ENCODE assay signal across 21 mouse cellular contexts in genomic region chr3:70594785-70595184, GRCm38 (mm10).
DNase-seq lines count a peak whose midpoint lies in the region; ATAC-seq and TF ChIP-seq lines count a peak whose summit lies in the region.
"Had no signal": no experiment of that assay in that cellular context is flagged by ENCODE, and none has a peak within 500 bp of the region (broad histone marks: within the 10 kb centered on the region; RNA-seq: fewer than 3 reads in every experiment).

No protein-coding gene starts in this region.

- H3K36me3 ChIP-seq in forebrain, embryonic 13.5 days (ENCODE audit: poor library complexity, severe bottlenecking) = no peaks in the 10 kb centered on the region
- H3K36me3 ChIP-seq in forebrain, embryonic 11.5 days (ENCODE audit: control insufficient read depth, insufficient read depth, low read length) = no peaks in the 10 kb centered on the region
- H3K36me3 ChIP-seq in forebrain, embryonic 16.5 days (ENCODE audit: control insufficient read depth, insufficient read depth) = no peaks in the 10 kb centered on the region
- H3K36me3 ChIP-seq: hindbrain, embryonic 12.5 days; hindbrain, embryonic 15.5 days had no signal

- H3K27me3 ChIP-seq in forebrain, embryonic 13.5 days = no peaks in the 10 kb centered on the region
- no peaks in the 10 kb centered on the region for H3K27me3 ChIP-seq in forebrain, embryonic 11.5 days (ENCODE audit: control insufficient read depth, insufficient read depth, low read length)
- no peaks in the 10 kb centered on the region for H3K27me3 ChIP-seq in forebrain, embryonic 16.5 days (replicated peaks; ENCODE audit: control insufficient read depth, insufficient read depth, low read length)
- H3K27me3 ChIP-seq: hindbrain, embryonic 12.5 days; hindbrain, embryonic 15.5 days had no signal

- no peak for DNase-seq in forebrain, embryonic 11.5 days (ENCODE audit: low spot score)
- peak; percentile 17 for DNase-seq in brain, adult 2 months (ENCODE audit: low read depth, low spot score)
- DNase-seq in brain, embryonic 14.5 days (ENCODE audit: low read depth) = peak; percentile 71
- no peak for DNase-seq in gastrocnemius, postnatal 25 days
- no peak for DNase-seq in left cerebral cortex, adult 9 months (ENCODE audit: low spot score in 2 of 2)
- DNase-seq in kidney, adult 11 months = no peak
- DNase-seq: adrenal gland, adult 2 months; adrenal gland, postnatal 14 days; cerebellum, adult 11 months; cerebellum, adult 2 months; cerebellum, adult 9-11 months; cerebellum, postnatal 25 days; gastrocnemius, postnatal 10 days; heart, adult 11 months had no signal

- H3K4me2 ChIP-seq in forebrain, embryonic 13.5 days = no peak overlapping the region
- no peak overlapping the region for H3K4me2 ChIP-seq in forebrain, embryonic 11.5 days (ENCODE audit: low read depth, low read length, severe bottlenecking)
- H3K4me2 ChIP-seq in forebrain, embryonic 16.5 days (ENCODE audit: low read length) = no peak overlapping the region
- H3K4me2 ChIP-seq: heart, embryonic 11.5 days; hindbrain, embryonic 12.5 days; hindbrain, embryonic 15.5 days had no signal

- H3K27ac ChIP-seq in forebrain, embryonic 13.5 days = no peak overlapping the region
- no peak overlapping the region for H3K27ac ChIP-seq in forebrain, embryonic 11.5 days (ENCODE audit: low read depth, low read length)
- H3K27ac ChIP-seq in forebrain, embryonic 16.5 days (ENCODE audit: low read length) = no peak overlapping the region
- H3K27ac ChIP-seq: hindbrain, embryonic 12.5 days; hindbrain, embryonic 15.5 days had no signal

- no peak for TF ChIP-seq CTCF in brain, embryonic 14.5 days (IDR thresholded peaks at IDR 0.05; ENCODE audit: borderline replicate concordance, extremely low read depth, insufficient read depth, insufficient read length)

- 0 out of 2 replicates have a peak, but pooled peaks cover 4% of the 10 kb centered on the region for H3K4me1 ChIP-seq in forebrain, embryonic 13.5 days
- no peaks in the 10 kb centered on the region for H3K4me1 ChIP-seq in forebrain, embryonic 11.5 days (replicated peaks; ENCODE audit: control insufficient read depth, insufficient read depth, low read length)
- H3K4me1 ChIP-seq in forebrain, embryonic 16.5 days (replicated peaks; ENCODE audit: control insufficient read depth, insufficient read depth, low read length) = no peaks in the 10 kb centered on the region
- H3K4me1 ChIP-seq: hindbrain, embryonic 12.5 days; hindbrain, embryonic 15.5 days had no signal

- no peak overlapping the region for H3K9ac ChIP-seq in forebrain, embryonic 13.5 days
- no peak overlapping the region for H3K9ac ChIP-seq in forebrain, embryonic 11.5 days (ENCODE audit: low read length)
- no peak overlapping the region for H3K9ac ChIP-seq in forebrain, embryonic 16.5 days (replicated peaks; ENCODE audit: low read depth, low read length)
- H3K9ac ChIP-seq: hindbrain, embryonic 12.5 days; hindbrain, embryonic 15.5 days had no signal

- no peak for TF ChIP-seq POLR2A in brain, embryonic 14.5 days (IDR thresholded peaks at IDR 0.05; ENCODE audit: borderline replicate concordance, extremely low read depth, insufficient read depth, insufficient read length, poor library complexity, severe bottlenecking)

- peak; percentile 78 for ATAC-seq in forebrain, embryonic 13.5 days
- ATAC-seq in forebrain, embryonic 11.5 days (replicated peaks; ENCODE audit: low FRiP score) = no peak
- peak; percentile 90 for ATAC-seq in forebrain, embryonic 16.5 days
- ATAC-seq: CD4-positive, CD25-positive, alpha-beta regulatory T cell, adult 4 months; intestine, postnatal 0 days had no signal

- H3K4me3 ChIP-seq in forebrain, embryonic 13.5 days = no peak overlapping the region
- no peak overlapping the region for H3K4me3 ChIP-seq in forebrain, embryonic 11.5 days (ENCODE audit: low read depth, low read length)
- no peak overlapping the region for H3K4me3 ChIP-seq in forebrain, embryonic 16.5 days (replicated peaks; ENCODE audit: low read length)
- H3K4me3 ChIP-seq: hindbrain, embryonic 12.5 days; hindbrain, embryonic 15.5 days had no signal

- WGBS in forebrain, embryonic 13.5 days = 18% methylated on average over 4 of the region's 4 CpGs
- 37% methylated on average over 4 of the region's 4 CpGs for WGBS in forebrain, embryonic 11.5 days
- 11% methylated on average over 4 of the region's 4 CpGs for WGBS in forebrain, embryonic 16.5 days

- H3K9me3 ChIP-seq in forebrain, embryonic 13.5 days (replicated peaks) = no peaks in the 10 kb centered on the region
- no peaks in the 10 kb centered on the region for H3K9me3 ChIP-seq in forebrain, embryonic 11.5 days (ENCODE audit: control insufficient read depth, low read length)
- no peaks in the 10 kb centered on the region for H3K9me3 ChIP-seq in forebrain, embryonic 16.5 days (ENCODE audit: control insufficient read depth, low read length)
- H3K9me3 ChIP-seq: hindbrain, embryonic 12.5 days; hindbrain, embryonic 15.5 days had no signal

Comparison
In these comparisons a context has a peak if more than half of its experiments do, and no peak if none do; other contexts are left out.
1. DNase-seq: peak in brain, adult 2 months (single experiment) and brain, embryonic 14.5 days (single experiment); none in forebrain, embryonic 11.5 days (single experiment), gastrocnemius, postnatal 25 days (single experiment), left cerebral cortex, adult 9 months (0 of 2) and kidney, adult 11 months (single experiment).